Mouse (Mus musculus) CD4-positive naive resting alpha-beta T cell, adult 57 days (primary cell): ENCODE results near the gene Trim71. TPM values are rescaled to one million over a fixed set of nuclear protein-coding genes. Genes with fewer than 3 reads are reported as not detected.

Experiments used
- total RNA-seq: library from RNA; stranded (reverse); gene quantifications from one replicate; pipeline ENCODE4 v1.2.4, GENCODE M21; 2023

Trim71 gene
- not detected for total RNA-seq

DNA sequence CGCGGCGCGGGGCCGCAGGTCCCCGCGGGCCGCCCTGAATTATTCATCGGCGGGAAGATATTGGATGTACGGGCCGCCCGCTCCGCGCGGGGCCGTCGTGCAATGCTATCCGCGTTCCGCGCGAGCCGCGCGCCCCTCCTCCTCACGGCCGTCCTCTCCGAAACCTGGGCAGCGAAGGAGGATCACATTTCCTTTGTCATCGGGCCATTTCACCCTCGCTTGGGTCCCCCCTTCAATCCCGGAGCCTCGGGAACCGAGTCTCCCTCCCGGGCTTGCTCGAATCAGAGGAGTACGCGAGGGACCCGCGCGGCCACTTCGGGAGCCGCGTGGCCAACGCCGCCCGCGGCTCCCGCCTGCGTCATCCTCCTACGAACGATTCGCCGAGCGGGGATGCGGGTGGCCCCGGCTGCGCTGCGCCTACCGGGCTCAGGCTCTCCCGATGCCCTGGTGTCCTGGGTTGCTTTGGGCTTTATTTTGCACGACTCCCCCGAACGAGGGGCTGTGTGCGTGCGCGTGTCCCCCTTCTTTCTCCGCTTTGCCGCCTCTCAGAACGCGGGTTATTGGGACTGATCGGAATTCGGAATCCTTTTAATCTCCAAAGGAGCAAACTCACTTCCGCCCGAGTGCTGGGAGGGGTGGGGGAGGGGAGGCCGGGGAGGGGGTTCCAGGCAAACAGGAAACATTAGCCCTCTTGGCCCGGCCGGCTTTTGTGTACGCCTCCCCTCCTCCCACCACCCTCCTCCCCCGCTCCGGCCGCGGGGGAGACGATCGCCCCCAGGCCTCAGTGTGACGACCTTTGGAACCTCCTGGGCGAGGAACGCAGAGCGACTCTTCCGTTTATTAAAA lies at the start of gene Trim71:
Trim71 (minus strand) TSS at position 609 of the 846 bp plus-strand sequence.

DNA sequence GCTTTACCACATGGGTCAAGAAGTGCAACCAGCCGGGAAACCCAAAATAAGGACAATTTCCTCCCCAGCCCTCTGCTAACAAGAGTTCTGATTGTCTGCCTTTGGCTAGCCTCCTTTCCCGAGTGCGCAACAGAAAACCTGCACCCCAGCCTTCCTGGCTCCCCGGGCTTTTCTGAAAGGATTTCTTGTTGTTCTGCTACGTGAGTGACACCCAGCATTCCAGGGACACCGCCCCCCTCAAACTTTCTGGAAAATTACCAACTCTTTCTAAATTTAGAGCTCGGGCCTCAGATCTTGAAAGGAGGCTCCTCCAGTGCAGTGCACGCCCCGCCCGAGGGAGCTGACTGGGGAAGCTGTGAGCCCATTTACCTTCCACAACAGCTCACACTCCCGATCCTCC lies 48.8 kb downstream of the Trim71 start, which contains the start of gene C130032M10Rik:
C130032M10Rik (plus strand) TSS at position 334 of the 400 bp plus-strand sequence.

DNA sequence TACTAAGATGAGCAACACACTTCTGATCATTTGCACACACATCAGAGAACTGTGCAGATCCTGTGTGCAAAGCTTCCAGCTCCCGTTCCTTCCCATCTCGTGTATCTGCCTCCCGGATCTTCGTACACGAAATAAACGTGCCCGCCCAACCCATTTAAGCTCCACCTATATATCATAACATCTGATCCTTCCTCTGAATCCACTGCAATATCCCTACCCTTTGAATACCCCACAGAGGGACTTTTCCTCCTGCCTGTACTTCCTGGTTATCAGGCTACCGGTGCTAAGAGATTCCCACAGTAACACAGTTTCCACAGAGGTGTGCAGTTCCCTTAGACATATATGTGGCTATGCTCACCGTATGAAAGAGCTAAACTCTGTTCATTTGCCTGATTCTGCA lies 59.4 kb downstream of the Trim71 start, which contains the start of gene Ccr4:
Ccr4 (minus strand) TSS at position 101 of the 400 bp plus-strand sequence.

Other genes with a start within 250 kb of the Trim71 start
- gene Bcl2a1c, start 234.2 kb downstream of the Trim71 start, total RNA-seq = not detected
- gene Crtap, start 173.7 kb downstream of the Trim71 start, total RNA-seq = 7.3 TPM
- 22.8 TPM for gene Glb1, start 163.3 kb downstream of the Trim71 start, total RNA-seq
- gene Tmppe, start 163.3 kb downstream of the Trim71 start, total RNA-seq = 14.2 TPM
- 0.53 TPM for gene Ccr4, start 59.5 kb downstream of the Trim71 start, total RNA-seq
- gene C130032M10Rik, start 48.7 kb downstream of the Trim71 start, total RNA-seq = not detected
- 67.6 TPM for gene Cnot10, start 75.8 kb upstream of the Trim71 start, total RNA-seq
- 46.6 TPM for gene Dync1li1, start 124.4 kb upstream of the Trim71 start, total RNA-seq
- gene Cmtm6, start 166.7 kb upstream of the Trim71 start, total RNA-seq = 105 TPM
- gene Cmtm7, start 217.5 kb upstream of the Trim71 start, total RNA-seq = 65.7 TPM